Mouse (Mus musculus): ENCODE results near the gene Anxa7. TPM values are rescaled to one million over a fixed set of nuclear protein-coding genes. Genes with fewer than 3 reads are reported as not detected.

Gene Anxa7
- polyA plus RNA-seq, 1 experiment from 2014 or later, result 47.0 TPM

DNA sequence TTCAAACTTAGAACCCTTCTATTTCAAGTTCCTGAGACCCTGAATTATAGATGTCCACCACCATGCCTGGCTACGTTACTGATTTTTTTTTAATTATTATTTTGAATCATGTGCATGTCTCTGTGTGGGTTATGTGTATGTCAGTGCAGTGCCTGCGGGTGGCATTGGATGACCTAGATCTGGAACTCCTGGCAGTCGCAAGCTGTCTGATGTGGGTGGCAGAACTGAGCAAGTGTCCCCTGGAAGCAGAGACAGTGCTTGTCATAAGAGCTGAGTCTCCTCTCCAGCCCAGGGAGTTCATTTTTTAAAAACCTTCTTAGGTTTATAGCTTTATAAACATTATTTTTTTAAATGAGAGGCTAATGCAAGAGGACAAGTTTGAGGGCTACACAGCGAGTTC lies 47.5 kb downstream of the Anxa7 start:
- no peaks in the 10 kb centered on the region for H3K27me3 ChIP-seq
- H3K27ac ChIP-seq, result no peak overlapping the region
- no peak overlapping the region for H3K4me2 ChIP-seq
- H3K4me1 ChIP-seq (replicated peaks), result no peaks in the 10 kb centered on the region
- DNase-seq (no peak), ATAC-seq (ENCODE audit: low read depth) (no peak)
- H3K9ac ChIP-seq, result no peak overlapping the region
- H3K9me3 ChIP-seq (replicated peaks), result no peaks in the 10 kb centered on the region
- H3K36me3 ChIP-seq, result no peaks in the 10 kb centered on the region
- WGBS (ENCODE audit: insufficient replicate concordance), result 70% methylated on average over 4 of the region's 4 CpGs
- H3K4me3 ChIP-seq (replicated peaks), result no peak overlapping the region

DNA sequence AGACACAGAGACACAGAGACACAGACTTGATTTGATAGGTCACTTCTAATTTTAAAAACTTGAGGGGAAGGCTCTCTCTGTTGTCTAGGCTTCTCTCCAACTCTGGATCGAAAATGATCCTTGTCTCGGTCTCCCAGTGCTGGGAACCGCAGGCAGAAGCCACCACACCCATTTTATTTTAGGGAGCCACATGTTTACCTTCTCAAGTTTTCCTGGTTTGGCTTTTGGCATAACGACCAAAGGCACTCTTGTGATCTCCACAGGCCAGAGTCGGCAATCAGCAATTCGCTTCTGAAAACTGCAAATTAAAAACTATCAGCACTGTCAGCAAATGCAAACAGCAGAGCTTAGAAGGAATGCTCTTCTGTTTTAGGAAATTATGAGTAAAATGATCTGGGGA lies 48.2 kb downstream of the Anxa7 start:
- Histone ChIP-seq H3K4me2 (no peak overlapping the region), H3K9me3 (replicated peaks) (no peaks in the 10 kb centered on the region), H3K36me3 (no peaks in the 10 kb centered on the region), H3K9ac (no peak overlapping the region), H3K4me1 (replicated peaks) (no peaks in the 10 kb centered on the region), H3K27ac (no peak overlapping the region), H3K4me3 (replicated peaks) (no peak overlapping the region), H3K27me3 (no peaks in the 10 kb centered on the region)
- ATAC-seq (ENCODE audit: low read depth) (no peak), DNase-seq (no peak)
- 60% methylated on average over 6 of the region's 6 CpGs for WGBS (ENCODE audit: insufficient replicate concordance)

DNA sequence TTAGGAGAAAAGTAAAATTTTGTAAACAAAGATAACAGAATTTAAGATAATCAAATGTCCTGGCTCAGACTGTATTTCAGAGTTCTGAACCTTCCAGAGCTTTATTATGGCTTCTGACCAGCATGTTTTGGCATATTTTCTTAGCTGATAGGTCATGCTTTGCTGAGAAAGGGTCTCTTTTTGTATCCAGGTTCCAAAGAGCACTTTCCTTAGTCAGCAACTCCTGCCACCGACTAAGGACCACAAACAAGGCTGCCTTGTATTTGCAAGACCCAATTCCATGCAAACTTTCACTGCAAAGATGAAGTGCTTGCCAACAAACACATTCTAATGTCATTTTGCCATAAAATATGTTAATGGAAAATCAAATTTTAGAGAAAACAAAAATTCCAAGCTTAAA lies 50.1 kb downstream of the Anxa7 start:
- H3K4me3 ChIP-seq (replicated peaks), result no peak overlapping the region
- no peak overlapping the region for H3K4me2 ChIP-seq
- DNase-seq (no peak), ATAC-seq (ENCODE audit: low read depth) (no peak)
- 43% methylated on average over 1 of the region's 1 CpGs for WGBS (ENCODE audit: insufficient replicate concordance)
- no peak overlapping the region for H3K27ac ChIP-seq
- no peak overlapping the region for H3K9ac ChIP-seq
- H3K4me1 ChIP-seq (replicated peaks), result no peaks in the 10 kb centered on the region
- H3K9me3 ChIP-seq (replicated peaks), result no peaks in the 10 kb centered on the region
- no peaks in the 10 kb centered on the region for H3K36me3 ChIP-seq
- H3K27me3 ChIP-seq, result no peaks in the 10 kb centered on the region

DNA sequence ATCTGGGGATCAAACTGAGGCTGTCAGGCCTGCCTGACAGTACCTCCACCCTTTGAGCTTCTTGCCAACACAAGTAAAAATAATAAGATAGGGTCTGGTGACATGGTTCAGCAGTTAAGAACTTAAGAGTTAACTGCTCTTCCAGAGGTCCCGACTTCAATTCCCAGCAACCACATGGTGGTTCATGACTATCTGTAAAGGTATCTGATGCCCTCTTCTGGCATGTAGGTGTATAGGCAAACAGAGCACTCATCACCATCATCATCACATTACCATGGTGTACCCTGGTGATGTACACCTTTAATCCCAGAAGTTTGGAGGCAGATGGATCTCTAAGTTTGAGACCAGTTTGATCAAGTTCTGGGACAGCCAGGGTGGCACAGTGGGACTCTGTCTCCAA lies 51.3 kb downstream of the Anxa7 start:
- Histone ChIP-seq H3K27ac (no peak overlapping the region), H3K9me3 (replicated peaks) (no peaks in the 10 kb centered on the region), H3K27me3 (no peaks in the 10 kb centered on the region), H3K36me3 (no peaks in the 10 kb centered on the region), H3K4me1 (replicated peaks) (no peaks in the 10 kb centered on the region), H3K4me3 (replicated peaks) (no peak overlapping the region), H3K4me2 (no peak overlapping the region), H3K9ac (no peak overlapping the region)
- ATAC-seq (ENCODE audit: low read depth), result no peak
- DNase-seq, result no peak
- 20% methylated on average over 1 of the region's 1 CpGs for WGBS (ENCODE audit: insufficient replicate concordance)

DNA sequence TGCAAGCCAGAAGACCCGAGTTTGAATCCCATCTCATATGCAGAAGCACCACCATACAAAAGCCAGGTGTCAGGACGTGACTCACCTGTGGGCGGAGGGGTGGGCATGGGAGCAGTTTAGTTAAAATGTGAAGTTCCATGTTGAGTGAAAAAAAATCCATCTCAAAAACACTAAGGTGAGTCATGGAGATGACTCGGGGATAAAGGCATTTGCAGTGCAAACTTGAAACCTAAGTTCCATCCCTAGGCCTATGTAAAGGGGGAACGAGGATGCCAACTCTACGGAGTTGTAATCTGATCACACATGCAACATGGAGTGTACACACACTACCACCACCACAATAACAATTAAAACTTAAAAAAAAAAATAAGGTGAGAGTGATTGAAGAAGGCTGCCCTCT lies 56.9 kb downstream of the Anxa7 start:
- 70% methylated on average over 6 of the region's 6 CpGs for WGBS (ENCODE audit: insufficient replicate concordance)
- H3K36me3 ChIP-seq, result no peaks in the 10 kb centered on the region
- DNase-seq (no peak), ATAC-seq (ENCODE audit: low read depth) (no peak)
- H3K4me3 ChIP-seq (replicated peaks), result no peak overlapping the region
- H3K9me3 ChIP-seq (replicated peaks), result no peaks in the 10 kb centered on the region
- H3K27ac ChIP-seq, result no peak overlapping the region
- no peaks in the 10 kb centered on the region for H3K4me1 ChIP-seq (replicated peaks)
- H3K9ac ChIP-seq, result no peak overlapping the region
- H3K27me3 ChIP-seq, result no peaks in the 10 kb centered on the region
- H3K4me2 ChIP-seq, result no peak overlapping the region

DNA sequence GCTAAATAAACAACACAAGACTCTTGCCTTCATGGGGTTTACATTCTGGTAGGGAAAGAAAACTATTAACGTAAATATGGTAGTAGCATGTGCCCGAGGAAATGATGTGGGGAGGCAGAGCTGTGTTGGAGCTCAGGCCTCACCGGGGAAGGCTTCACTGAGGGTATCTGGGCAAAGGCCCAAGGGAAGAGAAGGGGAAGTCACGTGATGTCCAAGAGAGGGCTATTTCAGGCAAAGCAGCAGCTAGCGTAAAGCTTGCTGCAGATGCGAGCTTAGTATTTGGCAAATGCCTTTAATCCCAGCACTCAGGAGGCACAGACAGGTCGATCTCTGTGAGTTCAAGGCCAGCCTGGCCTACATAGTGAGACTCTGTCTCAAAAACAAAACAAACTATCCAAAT lies 57.7 kb downstream of the Anxa7 start:
- H3K27me3 ChIP-seq, result no peaks in the 10 kb centered on the region
- no peaks in the 10 kb centered on the region for H3K4me1 ChIP-seq (replicated peaks)
- H3K9ac ChIP-seq, result no peak overlapping the region
- H3K4me2 ChIP-seq, result no peak overlapping the region
- 49% methylated on average over 7 of the region's 7 CpGs for WGBS (ENCODE audit: insufficient replicate concordance)
- no peak overlapping the region for H3K27ac ChIP-seq
- H3K4me3 ChIP-seq (replicated peaks), result no peak overlapping the region
- ATAC-seq (ENCODE audit: low read depth) (no peak), DNase-seq (no peak)
- H3K36me3 ChIP-seq, result no peaks in the 10 kb centered on the region
- H3K9me3 ChIP-seq (replicated peaks), result no peaks in the 10 kb centered on the region

Other genes starting within 250 kb of the Anxa7 start
- 4.3 and 4.6 TPM in 2 replicates for gene Kcnk16, start 210.9 kb downstream of the Anxa7 start, polyA plus RNA-seq (2015; fragmentation: Nextera tagmentation; extraction: Ambion mirVana)
- gene Nudt13, start 185.4 kb downstream of the Anxa7 start, polyA plus RNA-seq (2015; fragmentation: Nextera tagmentation; extraction: Ambion mirVana), result 6.3 and 7.4 TPM in 2 replicates
- 35.6 and 39.2 TPM in 2 replicates for gene Ecd, start 132.0 kb downstream of the Anxa7 start, polyA plus RNA-seq (2015; fragmentation: Nextera tagmentation; extraction: Ambion mirVana)
- 8.2 and 8.4 TPM in 2 replicates for gene Fam149b, start 132.0 kb downstream of the Anxa7 start, polyA plus RNA-seq (2015; fragmentation: Nextera tagmentation; extraction: Ambion mirVana)
- gene Dnajc9, start 91.2 kb downstream of the Anxa7 start, polyA plus RNA-seq (2015; fragmentation: Nextera tagmentation; extraction: Ambion mirVana), result 133 and 148 TPM in 2 replicates
- 71.5 and 73.0 TPM in 2 replicates for gene Mrps16, start 86.5 kb downstream of the Anxa7 start, polyA plus RNA-seq (2015; fragmentation: Nextera tagmentation; extraction: Ambion mirVana)
- not detected in 2 replicates for gene Cfap70, start 27.9 kb downstream of the Anxa7 start, polyA plus RNA-seq (2015; fragmentation: Nextera tagmentation; extraction: Ambion mirVana)
- 0.29 and 0.39 TPM in 2 replicates for gene Mss51, start 16.8 kb upstream of the Anxa7 start, polyA plus RNA-seq (2015; fragmentation: Nextera tagmentation; extraction: Ambion mirVana)
- 21.3 and 24.5 TPM in 2 replicates for gene Ppp3cb, start 66.4 kb upstream of the Anxa7 start, polyA plus RNA-seq (2015; fragmentation: Nextera tagmentation; extraction: Ambion mirVana)
- 1.0 and 1.2 TPM in 2 replicates for gene Usp54, start 160.9 kb upstream of the Anxa7 start, polyA plus RNA-seq (2015; fragmentation: Nextera tagmentation; extraction: Ambion mirVana)
- gene Myoz1, start 176.4 kb upstream of the Anxa7 start, polyA plus RNA-seq (2015; fragmentation: Nextera tagmentation; extraction: Ambion mirVana), result 0.10 and 0.29 TPM in 2 replicates
- 0.41 and 0.51 TPM in 2 replicates for gene Synpo2l, start 188.2 kb upstream of the Anxa7 start, polyA plus RNA-seq (2015; fragmentation: Nextera tagmentation; extraction: Ambion mirVana)
- gene Sec24c, start 194.2 kb upstream of the Anxa7 start, polyA plus RNA-seq (2015; fragmentation: Nextera tagmentation; extraction: Ambion mirVana), result 30.2 and 38.4 TPM in 2 replicates
- 6.5 and 7.3 TPM in 2 replicates for gene Fut11, start 214.8 kb upstream of the Anxa7 start, polyA plus RNA-seq (2015; fragmentation: Nextera tagmentation; extraction: Ambion mirVana)
- 133 and 150 TPM in 2 replicates for gene Chchd1, start 222.9 kb upstream of the Anxa7 start, polyA plus RNA-seq (2015; fragmentation: Nextera tagmentation; extraction: Ambion mirVana)
- 4.0 and 4.6 TPM in 2 replicates for gene Zswim8, start 227.4 kb upstream of the Anxa7 start, polyA plus RNA-seq (2015; fragmentation: Nextera tagmentation; extraction: Ambion mirVana)